Mouse (Mus musculus) adrenal gland, postnatal 25 days (tissue): Measurements from ENCODE around the gene 4930474N05Rik. TPM values are rescaled to one million over a fixed set of nuclear protein-coding genes. Genes with fewer than 3 reads are reported as not detected.

Source experiments
- DNase-seq: peaks from one replicate; pipeline ENCODE4 v3.0.0; 2021; ENCODE audit warnings: mixed read lengths
- long read RNA-seq: library from polyadenylated mRNA; stranded (forward); transcript quantifications from one replicate; pipeline ENCODE4 v2.0.0, GENCODE M21; 2021
- total RNA-seq: library from RNA; stranded (reverse); gene quantifications from 2 replicates; pipeline ENCODE4 v1.2.3, GENCODE M21; 2021

4930474N05Rik gene
- not detected in 2 replicates for total RNA-seq
- long read RNA-seq, result 0 reads

DNA sequence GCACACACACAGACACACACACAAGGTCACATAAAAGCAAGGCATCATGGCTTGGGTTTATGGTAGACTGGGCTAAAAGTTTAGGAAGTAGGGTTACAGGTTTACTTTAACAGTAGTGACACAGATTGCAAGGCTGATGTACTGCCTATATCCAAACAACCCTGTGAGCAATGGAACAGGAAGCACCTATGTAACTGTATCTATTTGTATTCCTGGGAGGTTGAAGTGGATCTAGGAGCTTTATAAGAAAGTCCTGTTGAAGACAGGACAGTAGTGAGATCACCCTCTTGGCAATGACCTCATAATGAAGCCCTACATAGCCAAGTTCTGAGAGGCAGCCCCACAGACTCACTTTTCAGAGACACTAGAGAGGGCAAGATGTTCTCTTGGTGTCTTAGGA, at the start of gene 4930474N05Rik:
Gene 4930474N05Rik (plus strand): TSS at position 301 of the 400 bp plus-strand sequence.
- no peak for DNase-seq

DNA sequence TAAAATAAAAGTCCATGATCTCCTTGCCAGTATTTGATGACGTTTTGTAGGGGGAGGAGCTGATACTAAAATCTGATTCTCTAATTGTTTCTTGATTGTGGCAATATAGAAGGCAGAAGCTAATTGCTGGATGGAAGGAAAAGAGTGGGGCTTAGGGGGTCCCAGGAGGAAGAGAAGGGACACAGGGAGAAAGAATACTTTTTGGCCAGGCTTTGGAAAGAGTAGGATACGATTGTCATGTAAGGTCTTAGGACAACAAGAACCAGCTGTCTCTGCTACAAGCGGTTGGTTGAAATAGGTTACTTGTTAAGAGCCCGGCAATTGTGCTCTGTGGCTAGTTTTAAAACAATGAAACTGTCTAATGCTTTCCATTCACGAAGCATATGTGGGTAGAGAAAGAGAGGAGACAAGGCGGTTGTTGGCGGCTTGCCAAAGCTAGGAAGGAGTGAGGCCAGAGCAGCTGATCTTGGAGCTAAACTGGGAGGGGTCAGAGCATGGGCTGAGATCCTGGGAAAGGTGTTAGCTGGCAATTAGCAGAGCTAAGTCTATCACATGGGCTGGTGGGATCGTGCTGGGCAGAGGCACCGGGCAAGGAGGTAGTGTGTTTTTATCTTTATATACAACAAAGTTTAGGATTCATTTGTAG, 45.8 kb upstream of the 4930474N05Rik start:
- DNase-seq, result peak; percentile 8

DNA sequence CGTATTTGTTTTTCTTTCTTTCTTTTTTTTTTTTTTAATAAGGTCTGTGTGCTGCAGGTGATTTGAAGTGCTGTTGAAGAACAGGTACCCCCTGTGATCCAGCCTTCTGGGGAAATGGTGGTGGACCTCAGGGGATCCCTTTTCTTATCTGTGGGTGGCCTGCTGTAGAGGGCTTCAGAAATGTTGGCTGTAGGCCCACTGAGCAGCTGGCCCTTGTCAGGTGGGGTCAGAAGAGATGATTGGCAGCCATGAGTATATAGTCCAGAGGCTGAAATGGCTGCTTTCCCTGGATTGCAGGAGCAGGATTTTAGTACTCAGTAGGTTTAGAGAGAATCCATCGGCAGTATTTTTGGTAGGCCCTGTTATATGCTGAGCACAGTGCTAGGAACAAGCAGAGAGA, 41.4 kb upstream of the 4930474N05Rik start:
- no peak for DNase-seq

DNA sequence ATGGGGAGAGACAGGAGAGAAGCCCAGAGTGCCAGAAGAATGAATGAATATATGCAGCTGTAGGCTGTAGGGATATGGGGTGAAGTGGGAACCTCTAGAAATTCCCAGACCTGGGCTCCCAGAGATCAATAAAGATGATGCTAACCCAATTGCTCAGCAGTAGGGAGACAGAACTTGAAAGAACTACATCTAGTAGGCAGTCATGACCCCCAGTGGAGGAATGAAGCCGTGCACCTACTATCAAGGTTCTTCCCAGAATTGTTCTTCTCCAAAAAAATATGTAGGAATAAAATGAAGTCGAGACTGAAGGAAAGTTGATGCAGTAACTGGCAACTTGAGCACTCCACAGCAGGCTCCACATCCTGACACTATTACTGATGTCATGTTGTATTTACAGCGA, 3.8 kb downstream of the 4930474N05Rik start:
- no peak for DNase-seq

DNA sequence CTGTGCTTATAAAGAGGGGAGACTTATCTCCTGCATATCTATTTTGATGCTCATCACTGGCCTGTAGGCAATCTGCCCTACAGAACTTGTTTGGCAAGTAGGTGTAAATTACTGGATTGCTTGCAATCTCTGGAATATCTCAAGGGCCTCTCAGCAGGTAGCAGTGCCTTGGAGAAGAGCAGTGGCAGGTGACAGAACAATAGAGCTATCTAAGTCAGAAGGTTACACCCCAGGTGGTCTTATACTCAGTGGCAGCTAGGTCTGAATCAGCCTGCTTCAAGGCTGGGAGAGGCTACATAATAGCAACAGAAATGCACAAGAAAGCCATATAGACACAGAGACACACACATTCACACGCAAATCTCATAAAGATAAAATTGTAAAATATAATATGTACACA, 4.9 kb downstream of the 4930474N05Rik start:
- no peak for DNase-seq

DNA sequence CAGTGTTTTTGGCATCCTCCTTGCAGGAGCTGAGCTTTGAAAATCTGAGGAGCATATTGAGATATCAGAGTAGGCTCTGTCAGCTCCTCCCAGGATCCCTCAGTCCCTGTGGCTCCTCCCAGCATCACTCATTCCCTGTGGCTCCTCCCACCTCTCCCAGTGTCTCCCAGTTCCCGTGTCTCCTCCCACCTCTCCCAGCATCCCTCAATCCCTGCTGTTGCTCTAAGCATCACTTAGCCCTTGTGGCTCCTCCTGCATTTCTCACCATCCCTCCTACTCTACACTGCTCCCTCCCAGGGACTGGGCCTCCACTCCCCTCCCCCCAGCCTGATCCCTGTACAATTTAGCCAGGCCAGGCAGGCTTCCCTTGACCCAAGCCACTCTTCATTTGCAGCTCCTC, 6.0 kb downstream of the 4930474N05Rik start:
- DNase-seq, result no peak

DNA sequence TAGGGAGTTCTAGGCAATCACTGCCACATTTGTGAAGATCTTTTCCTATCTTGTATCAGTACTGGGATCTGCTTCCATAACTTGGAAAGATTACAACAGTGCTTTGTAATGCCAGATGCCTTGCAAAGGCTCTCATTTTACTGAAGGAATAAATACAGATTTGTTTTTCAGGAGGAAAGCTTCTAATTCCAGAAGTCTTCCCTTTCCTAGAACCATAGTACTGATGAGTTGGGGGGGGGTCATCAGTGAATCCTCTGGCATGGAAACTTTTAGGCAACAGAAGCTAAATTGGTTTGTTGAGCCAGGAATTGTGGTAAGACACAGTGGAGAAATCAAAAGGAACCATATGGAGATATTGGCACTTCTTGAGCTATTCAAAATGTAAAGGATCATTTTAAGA, 19.8 kb downstream of the 4930474N05Rik start:
- no peak for DNase-seq

DNA sequence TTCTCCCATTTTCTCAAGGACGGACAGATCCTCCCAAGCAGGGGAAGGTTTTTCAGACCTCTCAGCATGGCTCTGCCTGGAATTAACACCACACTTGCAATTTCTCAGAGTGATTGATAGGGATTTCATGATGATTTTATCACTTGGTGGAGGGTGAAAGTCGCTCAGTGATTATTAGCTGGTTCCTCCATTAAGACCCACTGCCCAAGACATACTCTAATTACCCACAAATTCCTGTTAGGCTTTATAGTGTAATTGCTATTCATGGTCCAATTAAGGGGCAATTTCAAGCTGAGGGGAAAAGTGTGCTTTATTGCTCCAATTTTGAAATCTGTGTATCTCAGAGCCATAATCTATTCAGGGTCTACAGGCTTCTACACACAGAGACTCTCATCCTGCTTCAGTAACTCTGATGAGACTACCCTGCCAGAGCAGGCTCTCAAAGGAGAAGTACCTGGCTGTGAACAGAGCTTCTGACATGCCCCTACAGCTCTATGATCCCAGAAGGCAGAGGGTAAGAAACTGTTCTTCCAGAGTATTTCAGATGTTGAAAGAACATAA, 29.1 kb downstream of the 4930474N05Rik start:
- DNase-seq, result no peak

DNA sequence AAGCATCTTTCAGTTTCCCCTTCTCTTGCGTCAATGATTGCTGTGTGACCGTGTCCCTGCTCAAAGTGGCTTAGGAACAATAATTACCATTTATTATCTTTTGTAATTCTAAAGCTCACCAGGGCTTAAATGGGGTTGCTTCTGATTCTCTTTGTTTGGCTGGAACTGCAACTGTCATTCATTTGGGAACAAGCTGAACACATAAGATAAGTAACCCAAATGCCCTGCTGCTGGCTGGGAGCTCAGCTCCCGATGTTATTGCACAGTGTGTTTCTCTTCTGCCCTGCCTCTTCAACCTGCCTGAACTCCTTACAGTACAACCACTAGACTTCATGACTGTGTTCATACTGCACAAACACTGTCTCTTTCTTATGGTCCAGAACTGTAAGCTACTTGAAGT, 41.0 kb downstream of the 4930474N05Rik start:
- DNase-seq, result no peak

DNA sequence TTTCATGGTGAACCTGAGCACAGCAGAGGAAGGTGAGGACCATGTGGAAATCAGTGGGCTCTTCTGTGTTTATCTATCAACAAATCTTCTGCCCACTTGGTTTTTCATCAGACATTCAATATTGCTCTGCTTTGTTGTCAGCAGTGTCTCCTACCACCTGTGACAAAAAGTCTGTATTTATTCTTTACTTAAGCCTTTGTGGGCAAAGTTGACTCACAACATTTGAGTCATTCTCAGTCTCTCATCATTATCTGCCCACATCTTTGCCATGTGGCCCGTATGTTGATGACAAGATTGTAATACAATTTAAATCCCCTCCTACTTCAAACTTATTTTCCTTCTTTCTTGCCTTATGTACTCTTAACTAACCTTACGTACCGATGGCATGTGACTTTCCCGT, 43.0 kb downstream of the 4930474N05Rik start:
- DNase-seq, result no peak

DNA sequence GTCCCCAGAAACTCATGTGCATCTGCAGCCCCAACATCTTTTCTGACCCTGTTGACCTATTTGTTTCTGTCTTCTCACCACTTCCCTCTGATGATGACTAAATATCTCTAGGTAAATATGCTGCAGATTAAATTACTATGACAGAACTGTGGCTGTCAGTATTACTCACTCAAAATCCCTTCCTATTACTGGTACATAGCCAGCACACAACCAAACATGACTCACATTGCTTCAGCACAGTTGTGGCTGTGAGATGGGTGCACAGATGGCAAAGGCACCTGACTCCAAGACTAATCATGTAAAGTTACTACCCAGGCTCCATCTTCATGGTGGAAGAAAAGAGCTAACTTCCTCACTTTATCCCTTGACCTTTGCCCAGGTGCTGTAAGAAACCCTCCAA, 50.5 kb downstream of the 4930474N05Rik start:
- DNase-seq, result no peak
